Mouse (Mus musculus): ENCODE measurements around the gene Wwc1.

DNA sequence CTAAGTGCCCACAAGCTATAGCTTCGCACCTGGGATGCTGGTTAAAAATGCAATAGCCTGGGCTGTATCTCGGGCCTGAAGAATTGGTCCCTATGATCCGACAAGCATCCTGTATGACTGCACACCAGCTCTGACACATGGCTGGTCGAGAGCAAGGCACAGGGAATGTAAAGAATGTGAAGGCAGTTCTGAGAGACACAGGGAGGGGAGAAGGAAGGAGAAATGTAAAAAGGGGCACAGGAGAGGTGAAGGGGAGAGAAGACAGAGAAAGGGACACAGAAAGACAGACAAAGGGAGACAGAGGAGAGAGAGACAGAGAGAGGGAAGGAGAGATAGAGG is 101.8 kb downstream of the Wwc1 start:
- TF ChIP-seq CTCF (IDR thresholded peaks at IDR 0.05; ENCODE audit: insufficient read depth, low read length): no peak
- no peak for TF ChIP-seq POLR2A (IDR thresholded peaks at IDR 0.05; ENCODE audit: borderline replicate concordance, extremely low read depth, low read depth, low read length)
